Mouse (Mus musculus): ENCODE measurements around the gene Ifnz. TPM values are rescaled to one million over a fixed set of nuclear protein-coding genes. Genes with fewer than 3 reads are reported as not detected.
"Not testable (repeated sequence)": the region's sequence is repeated elsewhere in the genome, so short reads cannot be mapped to it uniquely, and the experiment has no call there.

Ifnz gene
- polyA plus RNA-seq, 1 experiment: not detected

DNA sequence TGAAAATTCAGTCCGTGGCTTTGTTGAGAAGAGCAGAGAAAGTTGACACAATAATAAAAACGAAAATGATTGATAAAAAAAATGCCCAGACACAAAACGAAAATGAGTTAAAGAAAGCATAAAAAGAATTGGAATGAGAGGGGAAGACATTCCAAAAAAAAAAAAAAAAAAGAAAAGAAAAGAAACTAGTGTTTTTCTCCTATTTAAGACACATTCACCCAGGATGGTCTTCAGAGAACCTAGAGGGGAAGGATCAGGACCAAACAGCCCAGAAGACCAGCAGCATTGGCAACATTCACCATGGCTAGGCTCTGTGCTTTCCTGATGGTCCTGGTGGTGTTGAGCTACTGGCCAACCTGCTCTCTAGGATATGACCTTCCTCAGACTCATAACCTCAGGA, 34.0 kb downstream of the Ifnz start, which contains the start of gene Ifna7:
Ifna7 (plus strand) TSS at position 301 of the 400 bp plus-strand sequence.
- Histone ChIP-seq H3K4me1 (ENCODE audit: control insufficient read depth, insufficient read depth, low read length) (no peaks in the 10 kb centered on the region), H3K27me3 (ENCODE audit: control insufficient read depth, insufficient read depth, low read length, poor library complexity, severe bottlenecking) (no peaks in the 10 kb centered on the region), H3K9me3 (replicated peaks; ENCODE audit: control insufficient read depth, insufficient read depth, low read length, poor library complexity, severe bottlenecking) (no peaks in the 10 kb centered on the region), H3K27ac (ENCODE audit: insufficient read depth, low read length) (no peak within 1 kb of the TSS), H3K4me3 (ENCODE audit: low read depth, low read length) (no peak within 1 kb of the TSS), H3K36me3 (ENCODE audit: control insufficient read depth, insufficient read depth, low read length, poor library complexity, severe bottlenecking) (no peaks in the 10 kb centered on the region), H3K9ac (ENCODE audit: low read depth, poor library complexity, severe bottlenecking) (no peak within 1 kb of the TSS)
- no peak for TF ChIP-seq POLR2A (IDR thresholded peaks at IDR 0.05; ENCODE audit: insufficient read depth, low read length)

GRCm38 (mm10) chr4:88819659-88820058, 37.7 kb downstream of the Ifnz start, which contains the start of gene Ifna11:
Gene Ifna11, plus strand, starts transcription at chr4:88819959.
- Histone ChIP-seq H3K36me3 (ENCODE audit: control insufficient read depth, insufficient read depth, low read length, poor library complexity, severe bottlenecking) (no peaks in the 10 kb centered on the region), H3K4me3 (ENCODE audit: low read depth, low read length) (no peak within 1 kb of the TSS), H3K27ac (ENCODE audit: insufficient read depth, low read length) (no peak within 1 kb of the TSS), H3K27me3 (ENCODE audit: control insufficient read depth, insufficient read depth, low read length, poor library complexity, severe bottlenecking) (no peaks in the 10 kb centered on the region), H3K9ac (ENCODE audit: low read depth, poor library complexity, severe bottlenecking) (no peak within 1 kb of the TSS), H3K9me3 (replicated peaks; ENCODE audit: control insufficient read depth, insufficient read depth, low read length, poor library complexity, severe bottlenecking) (no peaks in the 10 kb centered on the region), H3K4me1 (ENCODE audit: control insufficient read depth, insufficient read depth, low read length) (no peaks in the 10 kb centered on the region)
- TF ChIP-seq EP300 (IDR thresholded peaks at IDR 0.05; ENCODE audit: insufficient read depth, low read depth, low read length) (no peak), CTCF (IDR thresholded peaks at IDR 0.05; ENCODE audit: low read depth, low read length) (no peak), POLR2A (IDR thresholded peaks at IDR 0.05; ENCODE audit: insufficient read depth, low read length) (no peak)

GRCm38 (mm10) chr4:88822995-88823394, 41.1 kb downstream of the Ifnz start:
- TF ChIP-seq POLR2A (IDR thresholded peaks at IDR 0.05; ENCODE audit: insufficient read depth, low read length) (no peak), CTCF (IDR thresholded peaks at IDR 0.05; ENCODE audit: low read depth, low read length) (no peak), EP300 (IDR thresholded peaks at IDR 0.05; ENCODE audit: insufficient read depth, low read depth, low read length) (no peak)

GRCm38 (mm10) chr4:88827116-88827515, 45.2 kb downstream of the Ifnz start, which contains the start of gene Ifna6:
Gene Ifna6, plus strand, starts transcription at chr4:88827416.
- not testable (repeated sequence) for H3K9ac ChIP-seq (ENCODE audit: low read depth, poor library complexity, severe bottlenecking); H3K4me1 ChIP-seq (ENCODE audit: control insufficient read depth, insufficient read depth, low read length); H3K9me3 ChIP-seq (replicated peaks; ENCODE audit: control insufficient read depth, insufficient read depth, low read length, poor library complexity, severe bottlenecking); H3K27ac ChIP-seq (ENCODE audit: insufficient read depth, low read length); H3K36me3 ChIP-seq (ENCODE audit: control insufficient read depth, insufficient read depth, low read length, poor library complexity, severe bottlenecking); H3K4me3 ChIP-seq (ENCODE audit: low read depth, low read length); H3K27me3 ChIP-seq (ENCODE audit: control insufficient read depth, insufficient read depth, low read length, poor library complexity, severe bottlenecking)

More at GRCm38 (mm10) chr4:88822995-88823394, 41.1 kb downstream of the Ifnz start:
- Histone ChIP-seq H3K9ac (ENCODE audit: low read depth, poor library complexity, severe bottlenecking) (no peak overlapping the region), H3K27ac (ENCODE audit: insufficient read depth, low read length) (no peak overlapping the region), H3K9me3 (replicated peaks; ENCODE audit: control insufficient read depth, insufficient read depth, low read length, poor library complexity, severe bottlenecking) (no peaks in the 10 kb centered on the region), H3K36me3 (ENCODE audit: control insufficient read depth, insufficient read depth, low read length, poor library complexity, severe bottlenecking) (no peaks in the 10 kb centered on the region), H3K4me1 (ENCODE audit: control insufficient read depth, insufficient read depth, low read length) (no peaks in the 10 kb centered on the region), H3K27me3 (ENCODE audit: control insufficient read depth, insufficient read depth, low read length, poor library complexity, severe bottlenecking) (no peaks in the 10 kb centered on the region), H3K4me3 (ENCODE audit: low read depth, low read length) (no peak overlapping the region)

- TF ChIP-seq EP300 (IDR thresholded peaks at IDR 0.05; ENCODE audit: insufficient read depth, low read depth, low read length): no peak
- no peak for TF ChIP-seq POLR2A (IDR thresholded peaks at IDR 0.05; ENCODE audit: insufficient read depth, low read length)
- TF ChIP-seq CTCF (IDR thresholded peaks at IDR 0.05; ENCODE audit: low read depth, low read length): no peak
- peaks cover 4% of the 10 kb centered on the region for H3K9me3 ChIP-seq (replicated peaks; ENCODE audit: control insufficient read depth, insufficient read depth, low read length, poor library complexity, severe bottlenecking)
- no peak overlapping the region for H3K4me3 ChIP-seq (ENCODE audit: low read depth, low read length)
- no peak overlapping the region for H3K27ac ChIP-seq (ENCODE audit: insufficient read depth, low read length)
- no peaks in the 10 kb centered on the region for H3K4me1 ChIP-seq (ENCODE audit: control insufficient read depth, insufficient read depth, low read length)
- H3K27me3 ChIP-seq (ENCODE audit: control insufficient read depth, insufficient read depth, low read length, poor library complexity, severe bottlenecking): no peaks in the 10 kb centered on the region
- no peak overlapping the region for H3K9ac ChIP-seq (ENCODE audit: low read depth, poor library complexity, severe bottlenecking)
- no peaks in the 10 kb centered on the region for H3K36me3 ChIP-seq (ENCODE audit: control insufficient read depth, insufficient read depth, low read length, poor library complexity, severe bottlenecking)
Observed at GRCm38 (mm10) chr4:88830523-88830922, 48.6 kb downstream of the Ifnz start.

Other genes starting within 250 kb of the Ifnz start
- gene Ifna15, start 223.9 kb upstream of the Ifnz start, polyA plus RNA-seq (2011; ENCODE audit: insufficient read depth, insufficient read length, low read depth, missing spikeins): not detected in 2 replicates
- not detected in 2 replicates for gene Ifna14, start 210.3 kb upstream of the Ifnz start, polyA plus RNA-seq (2011; ENCODE audit: insufficient read depth, insufficient read length, low read depth, missing spikeins)
- gene Ifna9, start 189.7 kb upstream of the Ifnz start, polyA plus RNA-seq (2011; ENCODE audit: insufficient read depth, insufficient read length, low read depth, missing spikeins): not detected in 2 replicates
- not detected in 2 replicates for gene Ifna12, start 178.8 kb upstream of the Ifnz start, polyA plus RNA-seq (2011; ENCODE audit: insufficient read depth, insufficient read length, low read depth, missing spikeins)
- gene C87499, start 147.7 kb upstream of the Ifnz start, polyA plus RNA-seq (2011; ENCODE audit: insufficient read depth, insufficient read length, low read depth, missing spikeins): not detected in 2 replicates
- gene Ifna13, start 137.7 kb upstream of the Ifnz start, polyA plus RNA-seq (2011; ENCODE audit: insufficient read depth, insufficient read length, low read depth, missing spikeins): not detected in 2 replicates
- not detected in 2 replicates for gene Ifna16, start 105.2 kb upstream of the Ifnz start, polyA plus RNA-seq (2011; ENCODE audit: insufficient read depth, insufficient read length, low read depth, missing spikeins)
- not detected in 2 replicates for gene Ifna2, start 98.2 kb upstream of the Ifnz start, polyA plus RNA-seq (2011; ENCODE audit: insufficient read depth, insufficient read length, low read depth, missing spikeins)
- gene Ifnab, start 90.8 kb upstream of the Ifnz start, polyA plus RNA-seq (2011; ENCODE audit: insufficient read depth, insufficient read length, low read depth, missing spikeins): not detected in 2 replicates
- not detected in 2 replicates for gene Gm26566, start 60.3 kb upstream of the Ifnz start, polyA plus RNA-seq (2011; ENCODE audit: insufficient read depth, insufficient read length, low read depth, missing spikeins)
- gene Klhl9, start 59.7 kb upstream of the Ifnz start, polyA plus RNA-seq (2011; ENCODE audit: insufficient read depth, insufficient read length, low read depth, missing spikeins): 79.5 and 83.1 TPM in 2 replicates
- not detected in 2 replicates for gene Gm13271, start 27.3 kb upstream of the Ifnz start, polyA plus RNA-seq (2011; ENCODE audit: insufficient read depth, insufficient read length, low read depth, missing spikeins)
- gene Gm13283, start 22.0 kb upstream of the Ifnz start, polyA plus RNA-seq (2011; ENCODE audit: insufficient read depth, insufficient read length, low read depth, missing spikeins): not detected in 2 replicates
- gene Gm13290, start 8.3 kb upstream of the Ifnz start, polyA plus RNA-seq (2011; ENCODE audit: insufficient read depth, insufficient read length, low read depth, missing spikeins): not detected in 2 replicates
- gene Gm13289, start 5.2 kb upstream of the Ifnz start, polyA plus RNA-seq (2011; ENCODE audit: insufficient read depth, insufficient read length, low read depth, missing spikeins): not detected in 2 replicates
- not detected in 2 replicates for gene Gm13272, start 2.3 kb upstream of the Ifnz start, polyA plus RNA-seq (2011; ENCODE audit: insufficient read depth, insufficient read length, low read depth, missing spikeins)
- gene Gm13276, start 3.6 kb downstream of the Ifnz start, polyA plus RNA-seq (2011; ENCODE audit: insufficient read depth, insufficient read length, low read depth, missing spikeins): not detected in 2 replicates
- gene Gm13277, start 6.5 kb downstream of the Ifnz start, polyA plus RNA-seq (2011; ENCODE audit: insufficient read depth, insufficient read length, low read depth, missing spikeins): not detected in 2 replicates
- not detected in 2 replicates for gene Gm13278, start 9.4 kb downstream of the Ifnz start, polyA plus RNA-seq (2011; ENCODE audit: insufficient read depth, insufficient read length, low read depth, missing spikeins)
- not detected in 2 replicates for gene Gm13275, start 12.4 kb downstream of the Ifnz start, polyA plus RNA-seq (2011; ENCODE audit: insufficient read depth, insufficient read length, low read depth, missing spikeins)
- not detected in 2 replicates for gene Gm13279, start 15.3 kb downstream of the Ifnz start, polyA plus RNA-seq (2011; ENCODE audit: insufficient read depth, insufficient read length, low read depth, missing spikeins)
- not detected in 2 replicates for gene Gm13285, start 17.5 kb downstream of the Ifnz start, polyA plus RNA-seq (2011; ENCODE audit: insufficient read depth, insufficient read length, low read depth, missing spikeins)
- not detected in 2 replicates for gene Gm13287, start 21.1 kb downstream of the Ifnz start, polyA plus RNA-seq (2011; ENCODE audit: insufficient read depth, insufficient read length, low read depth, missing spikeins)
- gene Gm13288, start 23.4 kb downstream of the Ifnz start, polyA plus RNA-seq (2011; ENCODE audit: insufficient read depth, insufficient read length, low read depth, missing spikeins): not detected in 2 replicates
- not detected in 2 replicates for gene Ifna7, start 34.1 kb downstream of the Ifnz start, polyA plus RNA-seq (2011; ENCODE audit: insufficient read depth, insufficient read length, low read depth, missing spikeins)
- not detected in 2 replicates for gene Ifna11, start 37.8 kb downstream of the Ifnz start, polyA plus RNA-seq (2011; ENCODE audit: insufficient read depth, insufficient read length, low read depth, missing spikeins)
- not detected in 2 replicates for gene Ifna6, start 45.3 kb downstream of the Ifnz start, polyA plus RNA-seq (2011; ENCODE audit: insufficient read depth, insufficient read length, low read depth, missing spikeins)
- not detected in 2 replicates for gene Ifna5, start 53.4 kb downstream of the Ifnz start, polyA plus RNA-seq (2011; ENCODE audit: insufficient read depth, insufficient read length, low read depth, missing spikeins)
- not detected in 2 replicates for gene Ifna4, start 59.7 kb downstream of the Ifnz start, polyA plus RNA-seq (2011; ENCODE audit: insufficient read depth, insufficient read length, low read depth, missing spikeins)
- not detected in 2 replicates for gene Ifna1, start 68.0 kb downstream of the Ifnz start, polyA plus RNA-seq (2011; ENCODE audit: insufficient read depth, insufficient read length, low read depth, missing spikeins)
- gene Ifne, start 98.1 kb downstream of the Ifnz start, polyA plus RNA-seq (2011; ENCODE audit: insufficient read depth, insufficient read length, low read depth, missing spikeins): not detected in 2 replicates